In the genomic region with DNA sequence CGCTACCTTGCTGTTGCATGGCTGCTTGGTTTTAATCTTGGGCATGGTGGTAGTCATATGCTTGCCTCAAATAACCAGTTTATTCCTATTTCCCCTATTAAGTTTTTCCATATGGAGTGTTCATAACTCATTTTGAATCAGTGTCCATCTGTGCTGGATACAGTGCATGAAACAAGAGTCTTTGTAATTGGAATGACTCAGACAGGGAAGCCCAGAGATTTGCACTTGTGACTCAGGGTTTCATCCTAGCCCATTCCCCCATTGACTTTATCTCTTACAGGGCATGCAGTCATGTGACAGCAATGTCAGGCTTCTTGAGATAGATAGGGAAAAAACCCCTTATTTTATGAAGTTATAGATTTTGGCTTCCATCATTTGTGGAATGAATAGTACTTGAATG, we compare ENCODE assay signal across 26 mouse cellular contexts.
"Had no signal": no experiment of that assay in that cellular context is flagged by ENCODE, and none has a peak within 500 bp of the region (broad histone marks: within the 10 kb centered on the region; RNA-seq: fewer than 3 reads in every experiment).

No protein-coding gene starts in this region.

- DNase-seq: gastrocnemius, adult 2 months; gastrocnemius, postnatal 10 days; gastrocnemius, postnatal 25 days; heart, adult 11 months; heart, adult 2 months; heart, postnatal 14 days; heart, postnatal 36 days; kidney, adult 18-20 months; kidney, adult 8-10 months; kidney, postnatal 10 days; kidney, postnatal 25 days; kidney, postnatal 4 days; liver; liver, embryonic 13.5 days had no signal

- H3K4me2 ChIP-seq: heart, embryonic 11.5 days; heart, embryonic 13.5 days; heart, embryonic 15.5 days; hindbrain, embryonic 14.5 days; intestine, embryonic 15.5 days; limb, embryonic 12.5 days; liver, embryonic 11.5 days; liver, embryonic 13.5 days; liver, embryonic 15.5 days had no signal

- H3K36me3 ChIP-seq: heart, embryonic 13.5 days; heart, embryonic 15.5 days; intestine, embryonic 15.5 days; limb, embryonic 10.5 days; limb, embryonic 12.5 days; liver, embryonic 13.5 days; liver, embryonic 15.5 days had no signal

- H3K27me3 ChIP-seq: heart, embryonic 13.5 days; heart, embryonic 15.5 days; intestine, embryonic 15.5 days; limb, embryonic 12.5 days; liver, embryonic 13.5 days; liver, embryonic 15.5 days had no signal

- H3K27ac ChIP-seq: gastrocnemius, adult 2 months; heart, adult 2 months; heart, embryonic 13.5 days; heart, embryonic 15.5 days; hindbrain, embryonic 14.5 days; intestine, embryonic 15.5 days; limb, embryonic 10.5 days; limb, embryonic 12.5 days; liver, embryonic 13.5 days; liver, embryonic 15.5 days had no signal

- ATAC-seq: hindbrain, embryonic 16.5 days; inflammation-experienced regulatory T-cells, adult 6 months; intestine, embryonic 15.5 days; intestine, postnatal 0 days had no signal

- H3K4me3 ChIP-seq: gastrocnemius, adult 2 months; heart, adult 2 months; heart, embryonic 13.5 days; heart, embryonic 15.5 days; intestine, embryonic 15.5 days; limb, embryonic 10.5 days; limb, embryonic 12.5 days; liver, embryonic 13.5 days; liver, embryonic 15.5 days had no signal
